Mouse (Mus musculus) cerebellum, adult 8-10 months (tissue): ENCODE measurements around the gene Ptgs1.

Source experiments
- DNase-seq: peaks from one replicate; pipeline ENCODE4 v3.0.0; 2022

Gene Ptgs1

GRCm38 (mm10) chr2:36215203-36215739 is 15.0 kb upstream of the Ptgs1 start:
- DNase-seq = no peak

DNA sequence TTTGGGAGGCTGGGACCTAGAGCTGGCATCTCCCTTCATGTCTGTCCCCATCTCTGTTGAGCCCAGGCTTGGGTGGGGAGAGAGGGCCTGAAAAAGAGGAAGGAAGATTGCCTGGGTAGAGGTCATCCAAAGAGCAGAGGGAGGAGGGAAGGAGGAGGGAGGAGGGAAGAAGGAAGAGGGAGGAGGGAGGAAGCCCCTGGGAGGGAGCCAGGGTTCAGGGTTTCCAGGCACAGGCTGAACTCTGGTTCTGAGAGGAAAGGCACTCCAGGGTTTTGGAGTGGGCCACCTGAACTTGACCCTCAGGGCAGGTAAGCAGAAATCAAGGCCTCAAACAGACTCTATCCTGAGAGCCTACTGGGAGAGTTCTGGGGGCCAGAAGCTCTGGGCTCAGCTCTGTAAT is 13.7 kb upstream of the Ptgs1 start:
- no peak for DNase-seq

DNA sequence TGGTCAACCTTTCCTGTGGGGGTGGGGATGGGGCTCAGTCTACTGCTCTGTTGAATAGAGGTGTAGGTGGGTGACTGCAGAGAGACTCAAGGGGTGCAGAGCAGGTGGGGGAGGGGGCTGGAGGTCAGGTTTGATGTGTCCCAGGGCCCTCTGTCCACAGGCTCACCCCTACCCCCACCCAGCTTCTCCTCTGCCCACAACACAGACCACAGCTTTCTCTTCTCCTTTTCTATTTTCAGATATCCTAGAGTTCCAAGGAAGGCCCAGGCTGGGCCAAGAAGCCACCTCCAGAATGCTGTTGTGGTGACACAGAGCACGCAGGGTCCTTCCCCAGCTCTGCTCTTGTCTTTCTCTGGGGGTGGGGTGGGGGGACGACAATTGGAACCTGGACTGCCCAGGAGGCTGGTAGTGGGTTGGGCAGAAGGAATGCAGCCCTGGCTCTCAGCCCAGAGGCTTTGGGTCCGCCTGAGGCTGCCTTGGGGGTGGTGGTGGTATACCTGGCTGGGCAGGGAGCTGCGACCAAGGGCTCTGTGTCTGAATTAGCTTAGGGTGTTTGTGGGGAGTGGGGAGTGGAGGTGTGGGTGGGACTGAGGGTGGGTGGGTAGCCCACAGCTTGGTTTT is 13.2 kb upstream of the Ptgs1 start:
- no peak for DNase-seq

DNA sequence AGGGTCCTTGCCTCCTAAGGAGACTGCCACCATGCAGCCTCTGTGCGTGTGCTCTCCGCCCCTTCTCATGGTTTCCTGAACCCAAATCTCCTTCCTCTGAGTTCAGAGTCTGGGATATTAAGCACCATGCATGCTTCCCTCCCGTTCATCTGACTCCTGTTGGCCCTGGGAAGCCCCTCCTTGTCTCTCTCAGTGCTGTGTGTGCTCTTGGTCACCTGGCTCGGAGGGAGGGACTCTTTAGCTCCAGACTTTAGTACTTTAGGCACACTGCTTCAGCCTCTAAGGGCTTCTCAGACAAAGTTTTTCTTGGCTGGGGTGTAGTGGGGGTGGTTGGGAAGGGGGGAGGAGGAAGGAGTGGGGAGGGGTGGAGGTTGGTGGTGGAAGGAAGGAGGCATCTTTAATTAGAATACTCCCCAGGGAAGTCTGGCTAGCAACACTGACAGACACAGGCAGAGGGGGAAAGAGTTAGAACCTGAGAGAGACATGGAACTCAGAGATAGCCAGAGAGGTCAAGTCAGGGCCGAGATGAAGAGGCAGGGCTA is 12.5 kb upstream of the Ptgs1 start:
- DNase-seq = no peak

DNA sequence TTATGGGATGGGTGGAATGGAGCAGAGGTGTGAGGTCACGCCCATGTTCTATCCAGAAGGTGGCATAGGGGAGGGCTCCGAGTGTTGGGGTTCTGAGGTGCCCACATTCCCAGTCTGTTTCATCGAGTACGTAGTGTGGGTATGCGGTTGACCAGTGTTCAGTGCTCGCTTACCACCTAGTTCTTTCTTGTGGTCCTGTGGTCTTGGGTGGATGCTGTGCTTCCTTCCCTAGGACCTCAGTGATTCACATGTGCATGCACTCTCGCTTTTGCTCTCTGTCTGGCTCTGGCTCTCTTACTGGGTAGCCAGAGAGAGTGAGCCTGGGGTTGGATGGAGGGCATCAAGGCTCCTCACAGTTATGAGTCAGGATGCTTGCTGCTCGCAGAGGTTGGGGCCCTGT is 10.1 kb upstream of the Ptgs1 start:
- no peak for DNase-seq

DNA sequence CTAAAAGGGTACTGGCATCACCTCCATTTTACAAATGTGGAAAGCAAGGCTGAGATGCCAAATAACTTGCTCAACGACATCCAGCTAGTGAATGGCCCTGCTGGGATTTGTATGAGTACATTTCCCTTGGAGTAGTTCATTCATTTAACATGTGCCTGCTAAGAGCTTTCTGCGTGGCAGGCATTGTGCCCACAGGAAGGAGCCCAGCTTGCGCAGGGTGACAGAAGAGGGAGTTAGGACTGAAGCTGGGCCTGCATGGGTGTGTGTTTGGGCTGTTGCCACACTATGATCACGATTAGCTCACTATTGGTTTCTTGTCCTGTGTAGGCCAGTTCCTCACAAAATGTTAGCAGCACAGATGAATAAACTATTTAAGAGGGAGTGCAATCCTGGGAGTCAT is 9.3 kb upstream of the Ptgs1 start:
- DNase-seq = no peak

DNA sequence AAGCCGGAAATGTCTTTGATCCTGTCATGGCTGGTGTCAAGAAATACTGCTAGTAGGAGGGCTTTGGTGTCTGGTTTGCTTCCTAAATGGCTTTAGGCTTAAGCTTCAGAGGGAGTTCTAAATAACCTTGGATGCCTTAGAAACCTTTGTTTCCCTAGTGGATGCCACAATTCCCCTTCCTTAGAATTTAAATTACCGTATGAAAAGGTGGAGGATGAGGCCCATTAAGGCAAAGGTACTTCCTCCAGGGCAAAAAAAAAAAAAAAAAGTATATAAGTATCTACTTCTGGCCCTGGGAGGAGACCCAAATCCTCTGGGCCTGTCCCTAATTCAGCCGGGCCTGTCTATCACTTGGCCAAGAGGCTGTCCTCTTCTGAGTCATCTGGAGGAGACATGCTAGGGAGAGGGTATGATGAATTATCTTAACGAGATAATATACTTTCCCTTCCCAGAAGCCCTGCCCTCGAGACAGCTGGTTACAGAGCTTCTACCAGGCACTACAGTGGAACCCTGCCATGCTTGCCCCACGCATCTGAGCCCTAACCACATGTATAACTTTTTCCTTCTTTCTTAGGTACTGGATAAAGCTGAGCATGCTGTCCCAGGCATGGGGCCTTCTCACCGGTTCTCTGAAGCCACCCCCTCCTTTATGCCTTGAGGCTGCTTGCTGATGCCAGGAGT is 7.9 kb upstream of the Ptgs1 start:
- DNase-seq = no peak

DNA sequence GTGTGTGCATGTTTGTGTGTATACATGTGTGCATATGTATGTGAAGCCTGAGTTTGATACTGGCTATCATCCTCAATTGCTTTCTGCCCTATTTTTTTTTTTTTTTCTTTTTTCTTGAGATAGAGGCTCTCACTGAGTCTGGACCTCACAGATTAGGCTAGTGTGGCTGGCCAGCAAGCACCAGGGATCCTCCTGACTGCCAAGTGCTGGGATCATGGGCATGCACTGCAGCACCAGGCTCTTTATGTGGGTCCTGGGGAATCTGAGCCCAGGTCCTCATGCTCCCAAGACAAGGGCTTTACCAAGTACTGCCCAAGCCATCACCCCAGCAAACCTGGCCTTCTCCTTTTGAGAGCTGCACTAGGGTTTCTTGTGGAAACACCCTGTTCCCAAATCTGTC is 6.8 kb upstream of the Ptgs1 start:
- DNase-seq = no peak

GRCm38 (mm10) chr2:36224153-36224552 is 6.1 kb upstream of the Ptgs1 start:
- DNase-seq = no peak

- no peak for DNase-seq
These were observed 5.6 kb upstream of the Ptgs1 start for GRCm38 (mm10) chr2:36224599-36224998.

DNA sequence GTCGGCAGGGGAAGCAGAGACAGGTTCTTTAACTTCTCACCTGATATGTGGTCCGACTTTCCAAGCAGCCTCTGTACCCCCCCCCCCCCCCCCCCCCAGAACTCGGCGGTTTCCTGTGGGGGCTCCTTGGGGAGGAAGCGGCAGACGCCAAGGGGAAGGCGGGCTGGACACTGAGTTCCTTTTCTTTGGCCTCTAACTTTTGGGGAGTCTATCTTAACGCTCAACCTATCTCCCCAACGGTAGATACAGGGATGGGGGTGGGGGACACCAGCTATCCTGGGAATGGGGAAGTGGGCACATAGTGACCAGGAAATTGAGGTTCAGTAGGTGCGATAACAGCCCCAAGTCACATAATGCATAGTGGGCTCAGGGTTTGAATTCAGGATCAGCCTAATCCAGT is 741 bp downstream of the Ptgs1 start:
- no peak for DNase-seq

- DNase-seq = no peak
These were observed 4.5 kb downstream of the Ptgs1 start for GRCm38 (mm10) chr2:36234526-36235368.

GRCm38 (mm10) chr2:36235917-36236316 is 5.7 kb downstream of the Ptgs1 start:
- DNase-seq = peak; percentile 72

GRCm38 (mm10) chr2:36236889-36237288 is 6.7 kb downstream of the Ptgs1 start:
- no peak for DNase-seq

- DNase-seq = no peak
These were observed 7.3 kb downstream of the Ptgs1 start for GRCm38 (mm10) chr2:36237557-36237956.

DNA sequence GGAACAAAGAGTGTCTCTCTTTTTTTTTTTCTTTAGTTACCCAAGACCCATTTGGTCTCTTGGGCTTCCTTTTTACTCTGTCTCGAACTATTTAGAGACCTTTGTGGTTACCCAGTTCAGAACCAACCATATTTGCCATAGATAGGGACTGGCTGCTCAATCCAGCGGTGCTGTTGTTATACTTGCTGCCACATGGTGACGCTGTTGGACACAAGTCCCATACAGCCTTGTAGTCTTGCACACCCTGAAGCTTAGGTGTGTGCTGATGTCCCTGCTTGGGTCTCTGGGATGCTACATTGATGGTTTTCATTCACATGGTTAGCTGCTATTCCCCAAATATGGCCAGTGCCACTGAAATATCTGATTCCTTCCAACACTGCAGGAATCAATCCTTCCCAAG is 8.2 kb downstream of the Ptgs1 start:
- DNase-seq = no peak

DNA sequence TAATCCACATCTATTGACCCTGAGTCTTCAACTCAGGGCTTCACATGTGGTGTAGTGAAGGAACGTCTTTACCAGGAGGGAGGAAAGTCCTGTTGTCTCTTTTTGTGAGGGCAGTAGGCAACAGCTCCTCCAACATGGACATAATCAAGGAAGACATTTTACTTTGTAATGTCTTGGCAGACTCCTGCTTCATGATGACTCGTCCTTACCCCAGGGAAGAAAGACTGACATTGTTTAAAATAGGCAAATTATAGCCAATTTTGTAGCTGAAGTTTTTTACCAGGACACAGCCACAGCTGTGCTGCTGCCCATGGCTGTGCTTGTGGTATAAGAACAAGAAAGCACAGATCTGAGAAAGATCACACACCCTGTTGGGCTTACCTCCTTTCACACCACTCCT is 8.7 kb downstream of the Ptgs1 start:
- DNase-seq = no peak

DNA sequence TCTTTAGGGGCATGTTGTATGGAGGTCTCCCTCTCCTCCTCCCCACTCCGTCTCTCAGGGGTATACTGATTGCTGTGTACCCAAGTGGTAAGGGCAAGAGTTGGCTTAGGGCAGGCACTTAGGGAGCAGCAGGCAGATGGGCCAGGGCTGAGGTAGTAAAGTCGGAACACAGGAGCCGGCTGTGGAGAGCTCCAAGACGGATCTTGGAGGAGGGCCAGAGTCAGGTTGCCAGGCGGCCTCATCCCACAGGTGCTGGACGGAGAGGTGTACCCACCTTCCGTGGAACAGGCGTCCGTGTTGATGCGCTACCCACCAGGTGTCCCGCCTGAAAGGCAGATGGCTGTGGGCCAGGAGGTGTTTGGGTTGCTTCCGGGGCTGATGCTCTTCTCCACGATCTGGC is 12.3 kb downstream of the Ptgs1 start:
- DNase-seq = peak; percentile 51

GRCm38 (mm10) chr2:36243296-36243891 is 13.2 kb downstream of the Ptgs1 start:
- DNase-seq = no peak

GRCm38 (mm10) chr2:36243892-36244309 is 13.7 kb downstream of the Ptgs1 start:
- no peak for DNase-seq

DNA sequence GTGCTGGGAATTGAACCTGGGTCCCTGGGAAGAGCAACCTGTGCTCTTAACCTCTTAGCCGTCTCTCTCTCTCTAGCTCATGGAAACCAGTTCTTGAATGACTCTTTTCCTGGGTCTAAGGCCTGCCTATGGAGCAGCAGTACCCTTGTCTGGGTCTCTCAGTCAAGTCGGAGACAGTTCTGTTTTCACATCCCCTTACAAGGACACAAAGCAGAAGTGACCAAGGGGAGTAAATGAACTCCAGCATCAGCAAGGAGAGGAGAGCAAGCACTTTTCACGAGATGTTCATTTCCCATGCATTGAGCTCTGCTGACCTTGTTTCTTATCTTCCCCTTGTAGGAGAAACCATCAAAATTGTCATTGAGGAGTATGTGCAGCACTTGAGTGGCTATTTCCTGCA is 14.5 kb downstream of the Ptgs1 start:
- DNase-seq = no peak

- no peak for DNase-seq
These were observed 17.7 kb downstream of the Ptgs1 start for GRCm38 (mm10) chr2:36247964-36248363.

GRCm38 (mm10) chr2:36251156-36251555 is 20.9 kb downstream of the Ptgs1 start:
- no peak for DNase-seq
